Mouse (Mus musculus) liver, embryonic 13.5 days (tissue): ENCODE data around the gene Khdrbs2. TPM values are rescaled to one million over a fixed set of nuclear protein-coding genes. Genes with fewer than 3 reads are reported as not detected.

ENCODE experiments used
- ATAC-seq: fragments of 200-750 bp; cut with Nextera tagmentation; 2 replicates; pipeline ENCODE4 v1.8.0; 2017; ENCODE audit warnings: low read depth, mild to moderate bottlenecking, moderate number of reproducible peaks, moderate library complexity
- DNase-seq: peaks from one replicate; pipeline ENCODE4 v3.0.0; 2022
- H3K27ac ChIP-seq: fragments of 300-500 bp; sonication (generic); 2 replicates; pipeline ENCODE4 v1.5.1; 2015; ENCODE audit warnings: moderate library complexity, mild to moderate bottlenecking, inconsistent platforms
- H3K27me3 ChIP-seq: fragments of 300-500 bp; sonication (generic); 2 replicates; pipeline ENCODE4 v1.6.1; 2015; ENCODE audit warnings: mild to moderate bottlenecking, inconsistent platforms
- H3K36me3 ChIP-seq: fragments of 300-500 bp; sonication (generic); 2 replicates; pipeline ENCODE4 v1.6.1; 2015; ENCODE audit warnings: mild to moderate bottlenecking, inconsistent platforms
- H3K4me1 ChIP-seq: fragments of 300-500 bp; sonication (generic); replicated peaks from 2 replicates; pipeline ENCODE4 v1.6.1; 2015; ENCODE audit warnings: inconsistent platforms
- H3K4me2 ChIP-seq: fragments of 300-500 bp; sonication (generic); 2 replicates; pipeline ENCODE4 v1.6.1; 2015; ENCODE audit warnings: inconsistent platforms, mild to moderate bottlenecking, moderate library complexity
- H3K4me3 ChIP-seq: fragments of 300-500 bp; sonication (generic); replicated peaks from 2 replicates; pipeline ENCODE4 v1.5.1; 2015; ENCODE audit warnings: mild to moderate bottlenecking, inconsistent platforms
- H3K9ac ChIP-seq: fragments of 300-500 bp; sonication (generic); 2 replicates; pipeline ENCODE4 v1.6.1; 2015; ENCODE audit warnings: mild to moderate bottlenecking, inconsistent platforms
- H3K9me3 ChIP-seq: fragments of 300-500 bp; sonication (generic); replicated peaks from 2 replicates; pipeline ENCODE4 v1.6.1; 2016; ENCODE audit warnings: inconsistent platforms
- WGBS: fragments of 180-500 bp; shearing (Covaris S2); methylation state at CpG from one replicate; pipeline ENCODE4 v1.1.7; 2015; ENCODE audit not compliant: insufficient replicate concordance; 5-methylcytosine and 5-hydroxymethylcytosine counted together
- polyA plus RNA-seq: library from polyadenylated mRNA; unstranded; fragments of >200 nt; fragmentation: Nextera tagmentation; extraction: Ambion mirVana; gene quantifications from 2 replicates; pipeline ENCODE4 v1.2.1, GENCODE M21; 2015

Khdrbs2 gene
- polyA plus RNA-seq, 1 experiment from 2014 or later, result 0.35 TPM

GRCm38 (mm10) chr1:32639118-32639517, 466.6 kb downstream of the Khdrbs2 start:
- Histone ChIP-seq H3K27ac (no peak overlapping the region), H3K4me3 (no peak overlapping the region), H3K9ac (no peak overlapping the region), H3K4me1 (no peaks in the 10 kb centered on the region), H3K9me3 (no peaks in the 10 kb centered on the region; the same call in 1 of the 2 replicates), H3K27me3 (no peaks in the 10 kb centered on the region), H3K4me2 (no peak overlapping the region), H3K36me3 (no peaks in the 10 kb centered on the region)
- ATAC-seq (no peak), DNase-seq (no peak)
- 75% methylated on average over 5 of the region's 5 CpGs for WGBS

GRCm38 (mm10) chr1:32649647-32650209, 477.2 kb downstream of the Khdrbs2 start:
- Histone ChIP-seq H3K36me3 (no peaks in the 10 kb centered on the region), H3K9me3 (no peaks in the 10 kb centered on the region), H3K9ac (no peak overlapping the region), H3K27me3 (no peaks in the 10 kb centered on the region), H3K4me3 (no peak overlapping the region), H3K4me2 (no peak overlapping the region), H3K4me1 (no peaks in the 10 kb centered on the region), H3K27ac (no peak overlapping the region)
- ATAC-seq (no peak), DNase-seq (no peak)
- WGBS, result 48% methylated on average over 3 of the region's 3 CpGs

GRCm38 (mm10) chr1:32693806-32694205, 521.3 kb downstream of the Khdrbs2 start:
- 68% methylated on average over 9 of the region's 9 CpGs for WGBS
- H3K4me1 ChIP-seq, result no peaks in the 10 kb centered on the region
- no peak overlapping the region for H3K4me3 ChIP-seq
- no peaks in the 10 kb centered on the region for H3K36me3 ChIP-seq
- H3K4me2 ChIP-seq, result no peak overlapping the region
- no peak overlapping the region for H3K27ac ChIP-seq
- DNase-seq (no peak), ATAC-seq (no peak)
- H3K9ac ChIP-seq, result no peak overlapping the region
- H3K27me3 ChIP-seq, result no peaks in the 10 kb centered on the region
- no peaks in the 10 kb centered on the region for H3K9me3 ChIP-seq

- H3K4me1 ChIP-seq, result no peaks in the 10 kb centered on the region
Observed at GRCm38 (mm10) chr1:32700132-32700531, 527.6 kb downstream of the Khdrbs2 start.

GRCm38 (mm10) chr1:32701267-32701666, 528.8 kb downstream of the Khdrbs2 start:
- no peak overlapping the region for H3K27ac ChIP-seq
- no peaks in the 10 kb centered on the region for H3K36me3 ChIP-seq
- H3K9me3 ChIP-seq, result no peaks in the 10 kb centered on the region
- no peak overlapping the region for H3K4me3 ChIP-seq
- H3K9ac ChIP-seq, result no peak overlapping the region
- WGBS, result 62% methylated on average over 3 of the region's 3 CpGs
- no peak for DNase-seq
- H3K27me3 ChIP-seq, result no peaks in the 10 kb centered on the region
- ATAC-seq, result no peak
- no peak overlapping the region for H3K4me2 ChIP-seq
- no peaks in the 10 kb centered on the region for H3K4me1 ChIP-seq

More at GRCm38 (mm10) chr1:32700132-32700531, 527.6 kb downstream of the Khdrbs2 start:
- Histone ChIP-seq H3K4me3 (no peak overlapping the region), H3K27me3 (no peaks in the 10 kb centered on the region), H3K9ac (no peak overlapping the region), H3K9me3 (no peaks in the 10 kb centered on the region), H3K36me3 (no peaks in the 10 kb centered on the region), H3K27ac (no peak overlapping the region), H3K4me2 (no peak overlapping the region)
- DNase-seq, result no peak
- no peak for ATAC-seq
- WGBS, result 80% methylated on average over 4 of the region's 4 CpGs
